Mouse (Mus musculus): ENCODE data around the gene Hist1h2an. TPM values are rescaled to one million over a fixed set of nuclear protein-coding genes. Genes with fewer than 3 reads are reported as not detected.

Gene Hist1h2an
- total RNA-seq, 1 experiment from 2014 or later = 43.6 TPM

Small RNAs within 50 kb of the gene (microRNA-seq; reads per million reads assigned to microRNA genes)
- 0 reads per million in 2 experiments for gene Gm19658
- gene Gm44346 = 0 reads per million in 2 experiments
- gene Gm44454 = 0 reads per million in 2 experiments
- gene Gm44466 = 0 reads per million in 2 experiments

Other genes starting within 250 kb of the Hist1h2an start
- gene Olfr1366, start 244.4 kb downstream of the Hist1h2an start, total RNA-seq (2021) = not detected in 2 replicates
- not detected in 2 replicates for gene Olfr1535, start 227.3 kb downstream of the Hist1h2an start, total RNA-seq (2021)
- not detected in 2 replicates for gene Olfr1364, start 205.5 kb downstream of the Hist1h2an start, total RNA-seq (2021)
- not detected in 2 replicates for gene Olfr1362, start 173.2 kb downstream of the Hist1h2an start, total RNA-seq (2021)
- gene Olfr11, start 144.7 kb downstream of the Hist1h2an start, total RNA-seq (2021) = not detected in 2 replicates
- not detected in 2 replicates for gene Olfr1361, start 123.8 kb downstream of the Hist1h2an start, total RNA-seq (2021)
- not detected in 2 replicates for gene Olfr1360, start 109.8 kb downstream of the Hist1h2an start, total RNA-seq (2021)
- not detected in 2 replicates for gene Olfr1359, start 89.1 kb downstream of the Hist1h2an start, total RNA-seq (2021)
- gene Hist1h2bl, start 71.1 kb downstream of the Hist1h2an start, total RNA-seq (2021) = 191 and 254 TPM in 2 replicates
- 129 and 184 TPM in 2 replicates for gene Hist1h2ai, start 70.8 kb downstream of the Hist1h2an start, total RNA-seq (2021)
- 287 and 324 TPM in 2 replicates for gene Hist1h3h, start 69.6 kb downstream of the Hist1h2an start, total RNA-seq (2021)
- gene Hist1h2bm, start 65.2 kb downstream of the Hist1h2an start, total RNA-seq (2021) = 57.9 and 74.0 TPM in 2 replicates
- 35.2 and 49.4 TPM in 2 replicates for gene Hist1h4j, start 52.2 kb downstream of the Hist1h2an start, total RNA-seq (2021)
- 468 and 533 TPM in 2 replicates for gene Hist1h4k, start 36.7 kb downstream of the Hist1h2an start, total RNA-seq (2021)
- 72.0 and 91.7 TPM in 2 replicates for gene Hist1h2ak, start 33.4 kb downstream of the Hist1h2an start, total RNA-seq (2021)
- 127 and 142 TPM in 2 replicates for gene Hist1h2bn, start 33.1 kb downstream of the Hist1h2an start, total RNA-seq (2021)
- 129 and 152 TPM in 2 replicates for gene Hist1h1b, start 6.6 kb downstream of the Hist1h2an start, total RNA-seq (2021)
- gene Hist1h3i, start 3.8 kb downstream of the Hist1h2an start, total RNA-seq (2021) = 215 and 253 TPM in 2 replicates
- 68.9 and 94.7 TPM in 2 replicates for gene Hist1h2bp, start 243 bp upstream of the Hist1h2an start, total RNA-seq (2021)
- gene Hist1h2bq, start 23.0 kb upstream of the Hist1h2an start, total RNA-seq (2021) = 128 and 131 TPM in 2 replicates
- not detected in 2 replicates for gene Hist1h2ao, start 23.2 kb upstream of the Hist1h2an start, total RNA-seq (2021)
- gene Hist1h4m, start 24.5 kb upstream of the Hist1h2an start, total RNA-seq (2021) = 417 and 512 TPM in 2 replicates
- gene Hist1h4n, start 45.0 kb upstream of the Hist1h2an start, total RNA-seq (2021) = 37.8 and 56.1 TPM in 2 replicates
- gene Hist1h2ap, start 46.3 kb upstream of the Hist1h2an start, total RNA-seq (2021) = 319 and 352 TPM in 2 replicates
- gene Hist1h2br, start 46.5 kb upstream of the Hist1h2an start, total RNA-seq (2021) = 132 and 133 TPM in 2 replicates
- 1.3 and 1.7 TPM in 2 replicates for gene Zfp184, start 157.9 kb upstream of the Hist1h2an start, total RNA-seq (2021)
- not detected in 2 replicates for gene Pom121l2, start 194.0 kb upstream of the Hist1h2an start, total RNA-seq (2021)
- gene Prss16, start 222.5 kb upstream of the Hist1h2an start, total RNA-seq (2021) = 0.74 TPM in 1 of 2 replicates, not detected in the other
- gene Hist1h2ah, start 248.3 kb upstream of the Hist1h2an start, total RNA-seq (2021) = 203 and 342 TPM in 2 replicates
- gene Hist1h2bk, start 248.7 kb upstream of the Hist1h2an start, total RNA-seq (2021) = 207 and 301 TPM in 2 replicates